Mouse (Mus musculus): ENCODE data around the gene Rpl23.

GRCm38 (mm10) chr11:97802194-97802470 is 19.9 kb upstream of the Rpl23 start:
- TF ChIP-seq CTCF (IDR thresholded peaks at IDR 0.05; ENCODE audit: low read depth, low read length) (no peak), GATA1 (IDR thresholded peaks at IDR 0.05; ENCODE audit: borderline replicate concordance, low read length) (no peak), GATA2 (IDR thresholded peaks at IDR 0.05; ENCODE audit: borderline replicate concordance, low read depth, low read length) (no peak)
